Mouse (Mus musculus): ENCODE measurements around the gene Lag3. TPM values are rescaled to one million over a fixed set of nuclear protein-coding genes. Genes with fewer than 3 reads are reported as not detected.
"Not testable (repeated sequence)": the region's sequence is repeated elsewhere in the genome, so short reads cannot be mapped to it uniquely, and the experiment has no call there.

Gene Lag3
- polyA plus RNA-seq, 1 experiment from 2014 or later = 2.7 TPM

GRCm38 (mm10) chr6:124904991-124905860 is 6.3 kb downstream of the Lag3 start:
- WGBS = 31% methylated on average over 13 of the region's 16 CpGs

GRCm38 (mm10) chr6:124904161-124904981 is 7.1 kb downstream of the Lag3 start:
- 0 out of 2 replicates have a peak, but pooled peaks cover 2% of the 10 kb centered on the region for H3K27me3 ChIP-seq (replicated peaks; ENCODE audit: control insufficient read depth, insufficient read depth, low read length)
- peak overlapping the region; percentile 71 for H3K9ac ChIP-seq (ENCODE audit: low read length)
- H3K36me3 ChIP-seq (ENCODE audit: control insufficient read depth, insufficient read depth, low read length) = no peaks in the 10 kb centered on the region
- H3K4me1 ChIP-seq (ENCODE audit: control insufficient read depth, insufficient read depth, low read length) = peaks cover 18% of the 10 kb centered on the region
- H3K4me3 ChIP-seq (ENCODE audit: low read depth, low read length) = peak overlapping the region; percentile 37
- peak overlapping the region; percentile 88 for H3K4me2 ChIP-seq (ENCODE audit: low read length)
- no peaks in the 10 kb centered on the region for H3K9me3 ChIP-seq (replicated peaks; ENCODE audit: control insufficient read depth, low read length)
- ATAC-seq = peak; percentile 85
- DNase-seq (ENCODE audit: low spot score) = peak; percentile 94
- 5% methylated on average over 23 of the region's 24 CpGs for WGBS
- H3K27ac ChIP-seq (ENCODE audit: low read depth, low read length) = peak overlapping the region; percentile 100

More at GRCm38 (mm10) chr6:124904991-124905860, 6.3 kb downstream of the Lag3 start:
- no peaks in the 10 kb centered on the region for H3K36me3 ChIP-seq (ENCODE audit: control insufficient read depth, insufficient read depth, low read length)
- DNase-seq (ENCODE audit: low spot score) (no peak), ATAC-seq (no peak; the same call in 1 of the 2 replicates)
- H3K4me1 ChIP-seq (ENCODE audit: control insufficient read depth, insufficient read depth, low read length) = peaks cover 22% of the 10 kb centered on the region
- peak overlapping the region; percentile 100 for H3K27ac ChIP-seq (ENCODE audit: low read depth, low read length)
- H3K9me3 ChIP-seq (replicated peaks; ENCODE audit: control insufficient read depth, low read length) = no peaks in the 10 kb centered on the region
- peak overlapping the region; percentile 71 for H3K9ac ChIP-seq (ENCODE audit: low read length)
- H3K4me2 ChIP-seq (ENCODE audit: low read length) = peak overlapping the region; percentile 88
- H3K4me3 ChIP-seq (ENCODE audit: low read depth, low read length) = peak overlapping the region; percentile 37
- H3K27me3 ChIP-seq (replicated peaks; ENCODE audit: control insufficient read depth, insufficient read depth, low read length) = 0 out of 2 replicates have a peak, but pooled peaks cover 2% of the 10 kb centered on the region

GRCm38 (mm10) chr6:124903580-124904151 is 7.8 kb downstream of the Lag3 start:
- DNase-seq (ENCODE audit: low spot score) = peak; percentile 95
- H3K27me3 ChIP-seq (replicated peaks; ENCODE audit: control insufficient read depth, insufficient read depth, low read length) = 0 out of 2 replicates have a peak, but pooled peaks cover 2% of the 10 kb centered on the region
- peak overlapping the region; percentile 88 for H3K4me2 ChIP-seq (ENCODE audit: low read length)
- peak overlapping the region; percentile 71 for H3K9ac ChIP-seq (ENCODE audit: low read length)
- 1% methylated on average over 23 of the region's 23 CpGs for WGBS
- peak overlapping the region; percentile 100 for H3K27ac ChIP-seq (ENCODE audit: low read depth, low read length)
- no peaks in the 10 kb centered on the region for H3K36me3 ChIP-seq (ENCODE audit: control insufficient read depth, insufficient read depth, low read length)
- no peaks in the 10 kb centered on the region for H3K9me3 ChIP-seq (replicated peaks; ENCODE audit: control insufficient read depth, low read length)
- H3K4me1 ChIP-seq (ENCODE audit: control insufficient read depth, insufficient read depth, low read length) = peaks cover 18% of the 10 kb centered on the region
- peak overlapping the region; percentile 37 for H3K4me3 ChIP-seq (ENCODE audit: low read depth, low read length)
- ATAC-seq = peak; percentile 83

GRCm38 (mm10) chr6:124901851-124902250 is 9.7 kb downstream of the Lag3 start:
- no peak for DNase-seq (ENCODE audit: low spot score)

GRCm38 (mm10) chr6:124900801-124901480 is 10.6 kb downstream of the Lag3 start:
- no peak for ATAC-seq
- no peak overlapping the region for H3K4me2 ChIP-seq (ENCODE audit: low read length)
- H3K9me3 ChIP-seq (replicated peaks; ENCODE audit: control insufficient read depth, low read length) = no peaks in the 10 kb centered on the region
- no peak overlapping the region for H3K27ac ChIP-seq (ENCODE audit: low read depth, low read length)
- no peak for DNase-seq (ENCODE audit: low spot score)
- H3K4me3 ChIP-seq (ENCODE audit: low read depth, low read length) = no peak overlapping the region
- no peak overlapping the region for H3K9ac ChIP-seq (ENCODE audit: low read length)
- no peaks in the 10 kb centered on the region for H3K27me3 ChIP-seq (replicated peaks; ENCODE audit: control insufficient read depth, insufficient read depth, low read length)
- H3K4me1 ChIP-seq (ENCODE audit: control insufficient read depth, insufficient read depth, low read length) = peaks cover 18% of the 10 kb centered on the region
- 75% methylated on average over 10 of the region's 10 CpGs for WGBS
- no peaks in the 10 kb centered on the region for H3K36me3 ChIP-seq (ENCODE audit: control insufficient read depth, insufficient read depth, low read length)

More at GRCm38 (mm10) chr6:124901851-124902250, 9.7 kb downstream of the Lag3 start:
- Histone ChIP-seq H3K4me1 (ENCODE audit: control insufficient read depth, insufficient read depth, low read length) (peaks cover 18% of the 10 kb centered on the region), H3K9ac (ENCODE audit: low read length) (no peak overlapping the region), H3K27me3 (replicated peaks; ENCODE audit: control insufficient read depth, insufficient read depth, low read length) (no peaks in the 10 kb centered on the region), H3K4me3 (ENCODE audit: low read depth, low read length) (no peak overlapping the region), H3K27ac (ENCODE audit: low read depth, low read length) (no peak overlapping the region), H3K4me2 (ENCODE audit: low read length) (no peak overlapping the region), H3K36me3 (ENCODE audit: control insufficient read depth, insufficient read depth, low read length) (no peaks in the 10 kb centered on the region), H3K9me3 (replicated peaks; ENCODE audit: control insufficient read depth, low read length) (no peaks in the 10 kb centered on the region)
- ATAC-seq = no peak

GRCm38 (mm10) chr6:124900056-124900800 is 11.3 kb downstream of the Lag3 start:
- Histone ChIP-seq H3K27me3 (replicated peaks; ENCODE audit: control insufficient read depth, insufficient read depth, low read length) (no peaks in the 10 kb centered on the region), H3K27ac (ENCODE audit: low read depth, low read length) (no peak overlapping the region), H3K9me3 (replicated peaks; ENCODE audit: control insufficient read depth, low read length) (no peaks in the 10 kb centered on the region), H3K4me3 (ENCODE audit: low read depth, low read length) (no peak overlapping the region), H3K4me2 (ENCODE audit: low read length) (no peak overlapping the region), H3K9ac (ENCODE audit: low read length) (no peak overlapping the region), H3K36me3 (ENCODE audit: control insufficient read depth, insufficient read depth, low read length) (no peaks in the 10 kb centered on the region), H3K4me1 (ENCODE audit: control insufficient read depth, insufficient read depth, low read length) (peaks cover 13% of the 10 kb centered on the region)
- WGBS = 52% methylated on average over 8 of the region's 8 CpGs
- DNase-seq (ENCODE audit: low spot score) = no peak
- ATAC-seq = no peak

- peaks cover 3% of the 10 kb centered on the region; the same call in 1 of the 2 replicates for H3K4me1 ChIP-seq (ENCODE audit: control insufficient read depth, insufficient read depth, low read length)
- H3K4me3 ChIP-seq (ENCODE audit: low read depth, low read length) = no peak overlapping the region
- DNase-seq (ENCODE audit: low spot score) = peak; percentile 52
- 55% methylated on average over 3 of the region's 3 CpGs for WGBS
- no peaks in the 10 kb centered on the region for H3K27me3 ChIP-seq (replicated peaks; ENCODE audit: control insufficient read depth, insufficient read depth, low read length)
- no peak for ATAC-seq
- H3K9ac ChIP-seq (ENCODE audit: low read length) = no peak overlapping the region
- no peaks in the 10 kb centered on the region for H3K36me3 ChIP-seq (ENCODE audit: control insufficient read depth, insufficient read depth, low read length)
- H3K4me2 ChIP-seq (ENCODE audit: low read length) = no peak overlapping the region
- no peak overlapping the region for H3K27ac ChIP-seq (ENCODE audit: low read depth, low read length)
- no peaks in the 10 kb centered on the region for H3K9me3 ChIP-seq (replicated peaks; ENCODE audit: control insufficient read depth, low read length)
These were observed 13.1 kb downstream of the Lag3 start for GRCm38 (mm10) chr6:124898359-124898758.

- not testable (repeated sequence) for H3K4me2 ChIP-seq (ENCODE audit: low read length); H3K36me3 ChIP-seq (ENCODE audit: control insufficient read depth, insufficient read depth, low read length); H3K9me3 ChIP-seq (replicated peaks; ENCODE audit: control insufficient read depth, low read length); ATAC-seq; H3K9ac ChIP-seq (ENCODE audit: low read length); H3K27me3 ChIP-seq (replicated peaks; ENCODE audit: control insufficient read depth, insufficient read depth, low read length); H3K4me3 ChIP-seq (ENCODE audit: low read depth, low read length); H3K4me1 ChIP-seq (ENCODE audit: control insufficient read depth, insufficient read depth, low read length); H3K27ac ChIP-seq (ENCODE audit: low read depth, low read length); DNase-seq (ENCODE audit: low spot score)
- WGBS = 93% methylated on average over 2 of the region's 2 CpGs
These were observed 17.4 kb downstream of the Lag3 start for GRCm38 (mm10) chr6:124894113-124894512.

All from forebrain, embryonic 14.5 days (tissue).